Mouse (Mus musculus) right cerebral cortex, postnatal 36 days (tissue): ENCODE results near the gene Rdh16f1.
"Not testable (repeated sequence)": the region's sequence is repeated elsewhere in the genome, so short reads cannot be mapped to it uniquely, and the experiment has no call there.

ENCODE experiments used
- DNase-seq, 2 experiments: peaks; one replicate each; pipeline ENCODE4 v3.0.0; 2022; ENCODE audit warnings: low spot score in 2 of 2, mixed read lengths in 1 of 2

Rdh16f1 gene

GRCm38 (mm10) chr10:127748847-127749612 is 10.6 kb upstream of the Rdh16f1 start:
- no peak for DNase-seq

- DNase-seq: no peak
These were observed 9.3 kb upstream of the Rdh16f1 start for GRCm38 (mm10) chr10:127750136-127750777.

- DNase-seq: no peak
These were observed 8.0 kb upstream of the Rdh16f1 start, which contains the start of gene Gpr182 for GRCm38 (mm10) chr10:127751548-127751947. Gpr182 (minus strand) TSS chr10:127751732.

GRCm38 (mm10) chr10:127754566-127755166 is 4.9 kb upstream of the Rdh16f1 start:
- DNase-seq: no peak

DNA sequence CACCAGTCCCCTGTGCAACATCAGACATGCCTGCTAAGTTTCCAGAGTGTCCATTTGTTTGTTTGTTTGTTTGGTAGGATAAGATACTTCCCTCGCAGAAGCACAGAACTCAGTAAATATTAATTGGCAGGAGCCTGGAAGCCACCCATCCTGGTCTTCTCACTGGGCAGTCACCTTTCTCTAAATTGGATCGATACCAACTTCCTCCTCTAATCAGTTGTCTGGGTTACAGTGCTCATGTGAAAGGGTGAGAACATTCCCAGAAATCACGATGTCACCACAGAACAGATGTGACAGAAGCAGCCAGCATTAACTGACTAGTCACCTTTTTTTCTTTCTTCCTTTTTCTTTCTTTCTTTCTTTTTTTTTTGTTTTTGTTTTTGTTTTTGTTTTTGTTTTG is 4.3 kb upstream of the Rdh16f1 start:
- DNase-seq: no peak

DNA sequence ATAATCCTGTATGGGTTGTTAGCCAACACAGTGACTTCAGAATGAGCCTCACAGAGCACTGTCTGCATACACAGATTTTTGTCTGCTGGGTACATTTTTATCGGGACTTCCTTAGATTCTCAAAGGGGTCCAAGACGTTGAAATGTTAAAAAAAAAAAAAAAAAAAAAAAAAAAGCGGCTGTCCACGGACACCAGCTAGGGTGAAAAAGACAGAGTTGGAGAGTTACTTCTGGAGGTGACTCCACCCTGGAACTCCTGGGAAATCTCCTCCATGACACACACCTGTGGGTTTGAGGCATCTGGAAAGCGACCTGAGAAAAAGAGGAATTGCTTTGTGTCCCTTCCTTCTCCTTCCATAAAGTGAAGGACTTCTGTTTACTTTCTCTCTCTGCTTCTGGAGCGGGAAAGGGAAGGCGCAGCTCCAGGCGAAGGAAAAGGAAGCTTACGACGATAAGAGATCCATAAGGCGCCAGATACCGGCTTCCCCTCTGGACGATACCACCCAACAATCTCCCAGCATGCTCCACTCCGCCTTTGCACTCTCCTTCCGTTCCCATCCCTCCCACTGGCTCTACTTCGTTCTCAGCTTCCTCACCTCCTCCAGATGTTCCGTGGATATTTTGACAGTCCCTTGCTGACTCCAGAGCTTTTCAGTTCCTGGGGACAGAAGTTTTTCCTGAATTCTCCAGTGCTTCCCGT is 3.7 kb upstream of the Rdh16f1 start:
- DNase-seq: no peak

DNA sequence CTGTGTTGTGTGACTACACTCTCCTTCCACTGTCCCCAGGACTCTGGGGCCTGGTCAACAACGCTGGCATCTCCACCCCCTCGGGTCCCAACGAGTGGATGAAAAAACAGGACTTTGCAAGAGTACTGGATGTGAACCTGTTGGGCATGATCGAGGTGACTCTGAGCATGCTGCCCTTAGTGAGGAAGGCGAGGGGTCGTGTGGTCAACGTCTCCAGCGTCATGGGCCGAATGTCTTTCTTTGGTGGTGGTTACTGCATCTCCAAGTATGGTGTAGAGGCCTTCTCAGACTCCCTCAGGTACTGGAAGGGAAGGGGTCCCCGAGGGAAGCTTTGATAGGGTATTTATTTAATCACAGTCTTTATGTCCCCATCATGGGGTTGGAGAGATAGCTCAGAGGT is 3.3 kb downstream of the Rdh16f1 start:
- DNase-seq: not testable (repeated sequence)

DNA sequence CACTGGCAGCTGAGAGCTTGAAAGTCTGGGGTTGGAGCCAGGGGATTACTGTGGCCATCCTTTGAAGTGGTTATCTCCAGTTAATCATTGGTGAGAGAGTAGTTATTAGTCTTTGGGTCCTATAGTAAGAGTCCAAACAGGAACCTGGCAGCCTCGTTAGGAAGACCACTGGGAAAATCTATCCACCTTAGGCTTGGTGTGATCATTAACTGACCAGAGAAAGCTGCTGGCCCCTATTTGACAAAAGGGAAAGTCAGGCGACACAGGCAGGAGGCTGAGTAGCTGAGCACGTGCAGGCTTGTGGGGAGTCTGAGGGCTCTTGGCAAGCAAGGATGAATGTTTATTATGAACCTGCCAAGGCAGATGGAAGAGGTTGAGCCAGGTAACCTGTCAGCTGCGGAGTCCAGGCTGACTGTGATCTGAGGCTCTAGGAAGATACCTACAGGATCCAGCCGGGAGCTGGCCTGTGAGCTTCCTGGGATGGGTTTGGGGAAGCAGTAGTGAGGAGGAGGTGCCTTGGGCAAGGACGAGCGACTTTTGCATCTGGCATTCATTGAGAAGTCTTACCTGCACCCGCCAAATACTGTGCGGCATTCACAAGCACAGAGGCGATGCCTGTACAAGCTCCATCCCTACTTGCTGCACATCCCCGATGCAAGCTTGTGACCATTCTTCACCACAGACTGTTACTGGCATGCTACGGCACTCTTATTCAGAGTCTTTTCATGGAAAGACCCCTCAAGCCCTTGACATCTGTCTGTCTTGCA is 4.5 kb downstream of the Rdh16f1 start:
- DNase-seq: no peak

- no peak for DNase-seq
These were observed 7.0 kb downstream of the Rdh16f1 start for GRCm38 (mm10) chr10:127766564-127766963.

GRCm38 (mm10) chr10:127776011-127776410 is 16.4 kb downstream of the Rdh16f1 start, which contains the start of gene Rdh9:
Rdh9 (plus strand) TSS chr10:127776386.
- no peak for DNase-seq

- not testable (repeated sequence) for DNase-seq
These were observed 22.7 kb downstream of the Rdh16f1 start for GRCm38 (mm10) chr10:127782321-127782720.

DNA sequence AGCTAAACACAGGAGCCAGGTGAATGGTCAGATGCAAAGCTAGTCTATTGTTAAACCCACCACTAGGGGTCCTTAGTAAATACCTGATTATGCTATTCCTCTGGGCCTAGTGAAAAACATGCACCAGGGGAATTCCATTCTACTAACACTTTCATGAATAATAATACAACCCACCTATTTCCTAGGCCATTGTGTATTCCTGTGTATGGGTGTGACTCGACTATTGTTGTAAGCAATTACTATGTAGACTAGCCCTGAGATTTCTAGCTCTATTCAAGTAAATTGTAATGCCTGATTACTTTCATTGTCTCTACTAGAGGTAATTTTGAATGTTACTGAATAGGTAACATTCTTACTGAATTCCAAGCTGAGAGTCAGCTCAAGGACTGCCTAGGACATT is 25.8 kb downstream of the Rdh16f1 start:
- DNase-seq: not testable (repeated sequence)

GRCm38 (mm10) chr10:127799295-127799694 is 39.7 kb downstream of the Rdh16f1 start:
- DNase-seq: no peak

DNA sequence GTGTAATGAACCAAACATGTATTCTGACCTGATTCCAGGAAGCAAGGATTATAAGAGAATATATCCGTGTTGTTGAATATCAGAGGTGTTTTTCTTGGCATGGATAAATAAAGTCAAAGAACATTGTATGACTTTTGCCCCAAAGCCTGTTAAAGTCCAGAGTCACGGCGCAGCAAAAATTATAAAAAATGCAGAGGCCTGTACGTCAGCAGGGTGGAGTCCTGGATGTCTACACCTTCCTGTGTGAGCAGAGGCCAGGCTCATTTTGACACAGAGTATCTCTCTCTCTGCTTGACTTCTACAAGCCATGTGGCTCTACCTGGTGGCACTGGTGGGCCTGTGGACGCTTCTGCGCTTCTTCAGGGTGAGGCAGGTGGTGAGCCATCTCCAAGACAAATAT is 41.3 kb downstream of the Rdh16f1 start, which contains the start of gene Rdh16:
Gene Rdh16 (plus strand): TSS at position 262 of the 400 bp plus-strand sequence.
- DNase-seq: no peak

- no peak for DNase-seq
These were observed 42.0 kb downstream of the Rdh16f1 start for GRCm38 (mm10) chr10:127801612-127802011.

DNA sequence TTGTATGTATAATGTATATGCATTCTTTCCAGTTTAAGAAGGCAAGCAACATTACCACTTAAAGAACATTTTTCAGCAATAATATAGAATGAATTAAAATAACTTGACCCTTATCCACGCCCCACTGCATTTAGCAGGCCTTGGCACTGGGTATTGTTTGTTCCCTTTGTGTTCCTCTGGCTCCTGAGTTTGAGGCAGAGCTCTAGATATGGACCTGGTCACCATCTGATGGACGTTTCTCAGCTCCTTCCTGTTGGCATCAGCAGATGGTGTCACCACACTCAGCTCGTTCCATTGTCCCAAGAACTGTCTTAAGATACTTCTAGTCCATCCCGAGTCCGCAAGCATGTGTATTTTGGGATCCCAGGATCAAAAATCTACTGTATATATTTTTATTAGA is 42.6 kb downstream of the Rdh16f1 start:
- no peak for DNase-seq

DNA sequence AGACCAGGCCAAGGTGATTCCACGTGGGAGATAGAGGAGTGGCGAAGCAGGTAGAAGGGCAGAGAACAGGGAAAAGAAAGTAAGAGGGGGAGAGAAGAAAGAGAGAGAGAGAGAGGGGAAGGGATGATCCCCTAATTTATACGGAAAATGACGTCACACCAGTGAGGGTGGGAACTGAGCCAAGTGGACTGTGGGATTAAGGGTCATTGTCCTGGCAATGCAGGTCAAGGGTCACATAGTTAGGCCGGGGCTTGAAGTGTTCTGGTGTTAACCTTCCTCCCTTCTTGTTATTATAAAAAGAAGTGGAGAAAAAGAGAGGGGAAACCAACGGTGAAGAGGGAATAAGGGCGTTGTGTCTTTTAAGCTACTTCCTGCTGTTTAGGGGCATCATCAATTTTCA is 44.8 kb downstream of the Rdh16f1 start:
- no peak for DNase-seq

GRCm38 (mm10) chr10:127815888-127816287 is 56.3 kb downstream of the Rdh16f1 start:
- DNase-seq: no peak

DNA sequence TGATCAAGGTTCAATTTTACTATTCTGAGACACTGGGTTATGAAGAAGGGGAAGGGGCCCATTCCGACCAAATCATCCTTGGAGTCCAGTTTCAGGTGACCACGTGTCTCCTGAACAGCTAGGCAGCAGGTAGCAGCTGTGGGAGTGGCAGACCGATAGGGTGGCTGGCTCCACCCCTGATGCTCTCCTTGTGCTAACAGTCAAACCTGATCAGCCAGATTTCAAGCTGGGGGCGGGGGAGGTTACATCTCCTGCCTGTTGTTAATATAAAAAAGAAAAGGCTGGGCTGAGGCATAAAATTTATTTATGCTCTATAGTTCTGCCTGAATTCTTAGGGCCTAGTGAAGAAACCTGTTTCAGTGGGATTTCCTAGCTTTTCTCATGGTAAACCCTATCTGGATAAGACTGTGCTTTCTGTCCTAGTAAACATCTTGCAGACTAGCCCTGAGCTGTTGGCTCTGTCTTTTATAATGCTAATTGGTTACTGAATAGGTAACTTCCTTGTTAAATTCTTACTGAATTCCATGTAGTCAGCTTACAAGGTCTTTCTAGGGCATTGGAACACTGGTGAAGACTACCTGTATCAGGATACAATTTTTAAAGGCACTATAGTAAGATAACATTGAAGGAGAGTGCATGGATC is 57.8 kb downstream of the Rdh16f1 start:
- not testable (repeated sequence) for DNase-seq

DNA sequence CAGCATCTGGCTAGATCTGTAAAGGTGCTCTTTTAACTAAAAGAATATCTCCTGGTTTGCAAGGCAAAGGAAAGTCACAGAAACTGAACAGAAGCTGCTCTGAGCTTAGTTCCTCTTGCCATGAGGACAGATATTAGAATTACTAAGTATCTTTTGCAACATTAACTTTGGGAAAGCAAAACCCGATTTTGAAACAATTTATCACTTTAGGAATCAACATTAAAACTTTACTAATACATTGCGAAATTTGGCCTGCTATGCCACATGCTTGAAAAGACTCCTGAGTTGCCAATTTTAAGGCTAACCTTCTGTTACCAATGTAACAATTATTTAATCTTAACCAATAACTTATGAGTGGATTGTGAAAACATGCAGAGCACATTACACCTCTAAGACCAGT is 62.2 kb downstream of the Rdh16f1 start:
- DNase-seq: not testable (repeated sequence)

DNA sequence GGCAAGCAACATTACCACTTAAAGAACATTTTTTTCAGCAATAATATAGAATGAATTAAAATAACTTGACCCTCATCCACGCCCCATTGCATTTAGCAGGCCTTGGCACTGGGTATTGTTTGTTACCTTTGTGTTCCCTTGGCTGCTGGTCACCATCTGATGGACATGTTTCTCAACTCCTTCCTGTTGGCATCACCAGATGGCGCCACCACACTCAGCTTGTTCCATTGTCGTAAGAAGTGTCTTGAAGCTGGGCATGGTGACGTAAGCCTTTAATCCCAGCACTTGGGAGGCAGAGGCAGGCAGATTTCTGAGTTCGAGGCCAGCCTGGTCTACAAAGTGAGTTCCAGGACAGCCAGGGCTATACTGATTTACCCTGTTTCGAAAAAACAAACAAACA is 65.8 kb downstream of the Rdh16f1 start:
- no peak for DNase-seq
